Mouse (Mus musculus) ES-Bruce4 (cell line): Measurements from ENCODE around the gene Cptp. TPM values are rescaled to one million over a fixed set of nuclear protein-coding genes. Genes with fewer than 3 reads are reported as not detected.
A peak's percentile ranks its signal among the peaks of the same experiment; 100 is the strongest.

Experiments
- H3K27ac ChIP-seq: 2 replicates; pipeline ENCODE4 v1.5.1; 2012; ENCODE audit warnings: low read length, inconsistent platforms; ENCODE audit not compliant: insufficient read depth
- H3K27me3 ChIP-seq: 2 replicates; pipeline ENCODE4 v1.6.1; 2012; ENCODE audit warnings: mild to moderate bottlenecking, low read length, inconsistent platforms; ENCODE audit not compliant: control insufficient read depth, poor library complexity, insufficient read depth, severe bottlenecking
- H3K36me3 ChIP-seq: 2 replicates; pipeline ENCODE4 v1.6.1; 2012; ENCODE audit warnings: inconsistent platforms, mild to moderate bottlenecking, low read length, moderate library complexity; ENCODE audit not compliant: control insufficient read depth, poor library complexity, insufficient read depth, severe bottlenecking
- H3K4me1 ChIP-seq: one replicate; pipeline ENCODE4 v1.8.1; 2011; ENCODE audit warnings: low read length; ENCODE audit not compliant: control insufficient read depth, insufficient read depth
- H3K4me3 ChIP-seq: 2 replicates; pipeline ENCODE4 v1.5.1; 2011; ENCODE audit warnings: low read depth, mild to moderate bottlenecking, low read length
- H3K9ac ChIP-seq: 2 replicates; pipeline ENCODE4 v1.6.1; 2012; ENCODE audit warnings: low read depth, mild to moderate bottlenecking, inconsistent platforms; ENCODE audit not compliant: poor library complexity, severe bottlenecking
- H3K9me3 ChIP-seq: replicated peaks from 2 replicates; pipeline ENCODE4 v1.6.1; 2012; ENCODE audit warnings: mild to moderate bottlenecking, low read length, inconsistent platforms; ENCODE audit not compliant: control insufficient read depth, poor library complexity, insufficient read depth, severe bottlenecking
- CTCF ChIP-seq: IDR thresholded peaks from one replicate; pipeline ENCODE4 v1.8.1; 2011; ENCODE audit warnings: low read depth, low read length
- EP300 ChIP-seq: IDR thresholded peaks from 2 replicates; pipeline ENCODE4 v1.6.1; 2011; ENCODE audit warnings: low read depth, low read length; ENCODE audit not compliant: insufficient read depth
- POLR2A ChIP-seq: IDR thresholded peaks from one replicate; pipeline ENCODE4 v1.8.1; 2011; ENCODE audit warnings: low read length; ENCODE audit not compliant: insufficient read depth
- polyA plus RNA-seq: library from polyadenylated mRNA; stranded (reverse); fragments of >200 nt; gene quantifications from 2 replicates; pipeline ENCODE4 v1.2.4, GENCODE M21; 2011; ENCODE audit warnings: low read depth; ENCODE audit not compliant: missing spikeins, insufficient read depth, insufficient read length

Gene Cptp
- polyA plus RNA-seq, 1 experiment = 6.0 TPM

DNA sequence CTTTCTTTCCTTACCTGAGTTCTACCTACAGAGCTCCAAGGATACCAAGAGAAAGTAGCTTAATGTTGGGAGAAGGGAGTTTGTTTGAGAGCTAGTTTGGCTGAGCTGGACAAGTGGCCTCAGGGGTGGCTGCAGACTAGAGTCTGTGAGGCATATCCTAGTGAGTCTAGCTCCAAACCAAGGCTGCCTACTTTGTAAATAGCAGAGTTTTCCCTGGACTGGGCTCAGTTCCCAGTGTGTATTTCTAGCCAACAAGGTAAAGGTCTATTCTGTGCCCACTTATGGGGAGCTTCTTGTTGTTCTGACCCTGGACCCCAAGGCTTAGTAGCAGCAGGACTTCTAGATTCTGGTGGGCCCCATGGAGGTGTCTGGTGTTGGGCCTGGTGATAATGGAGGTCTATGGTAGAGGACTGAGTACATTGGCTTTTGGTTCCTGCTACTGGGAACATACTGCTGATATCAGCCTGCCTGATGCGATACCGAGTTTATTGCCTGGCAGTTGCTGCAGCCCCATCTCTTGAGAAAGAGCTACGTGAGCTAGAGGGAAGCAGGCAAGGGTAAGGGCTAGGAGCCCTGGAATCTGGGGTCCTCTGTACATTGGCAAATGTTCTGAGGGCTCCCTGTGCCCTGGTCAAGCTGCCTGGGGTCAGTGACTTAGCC, 19.3 kb downstream of the Cptp start:
- H3K27ac ChIP-seq = no peak overlapping the region
- H3K4me3 ChIP-seq = no peak overlapping the region
- TF ChIP-seq EP300 = no peak
- TF ChIP-seq POLR2A = no peak
- TF ChIP-seq CTCF = no peak
- no peaks in the 10 kb centered on the region for H3K9me3 ChIP-seq
- H3K9ac ChIP-seq = no peak overlapping the region
- H3K4me1 ChIP-seq = no peaks in the 10 kb centered on the region
- no peaks in the 10 kb centered on the region for H3K36me3 ChIP-seq
- H3K27me3 ChIP-seq = no peaks in the 10 kb centered on the region

DNA sequence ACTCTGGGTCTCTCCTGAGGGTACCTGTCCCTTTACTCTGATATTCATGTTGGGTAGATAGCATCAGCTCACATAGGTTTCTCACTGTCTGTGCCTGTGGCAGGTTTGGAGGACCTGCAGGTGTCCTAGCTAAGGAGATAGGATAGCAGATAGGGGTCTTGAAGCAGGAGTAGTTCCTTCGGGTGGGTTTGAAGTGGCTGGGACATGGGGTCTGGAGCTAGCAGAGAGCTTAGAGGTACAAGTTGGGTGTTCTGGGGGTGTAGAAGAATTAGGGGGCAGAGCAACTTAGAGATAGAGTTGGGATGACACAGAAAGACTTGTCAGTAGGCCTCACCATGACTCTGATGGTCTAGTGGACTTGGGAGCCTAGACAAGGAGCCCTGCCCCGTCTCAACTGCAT, 19.8 kb downstream of the Cptp start:
- no peaks in the 10 kb centered on the region for H3K36me3 ChIP-seq
- TF ChIP-seq EP300 = no peak
- TF ChIP-seq POLR2A = no peak
- TF ChIP-seq CTCF = no peak
- H3K9ac ChIP-seq = no peak overlapping the region

DNA sequence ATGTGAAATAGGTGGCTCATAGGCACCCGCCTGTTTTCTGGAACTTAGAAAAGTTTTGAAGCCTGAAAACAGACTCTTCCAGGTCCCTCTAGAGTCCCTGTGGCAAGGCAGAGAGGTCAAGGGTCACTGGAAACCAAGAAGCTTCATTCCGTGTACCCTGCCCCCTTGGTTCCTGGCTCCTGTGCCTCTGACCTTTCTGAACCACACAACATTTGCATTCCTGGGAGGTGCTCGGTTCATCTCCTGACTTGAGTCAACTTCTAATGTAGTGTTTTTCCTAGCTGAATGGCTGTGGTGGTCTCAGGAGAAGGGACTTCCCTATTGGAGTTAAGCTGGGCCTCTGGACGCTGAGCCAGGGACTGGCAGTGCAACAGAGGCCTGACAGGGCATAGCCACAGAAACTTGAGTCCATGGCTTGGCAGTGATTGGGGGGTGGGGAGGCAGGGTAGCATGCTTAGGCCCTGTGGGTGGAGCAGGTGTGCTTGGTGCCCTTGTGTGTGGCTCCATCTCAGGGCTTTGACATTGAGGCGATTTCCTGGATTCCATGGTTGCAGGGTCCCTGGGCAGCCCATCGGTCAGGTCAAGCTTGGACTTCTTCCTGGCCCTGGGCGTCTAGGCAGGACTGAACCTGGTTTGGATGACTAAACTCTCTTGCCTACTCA, 20.7 kb downstream of the Cptp start:
- Histone ChIP-seq H3K9me3 (no peaks in the 10 kb centered on the region), H3K9ac (peak overlapping the region; percentile 84), H3K36me3 (no peaks in the 10 kb centered on the region), H3K27me3 (no peaks in the 10 kb centered on the region), H3K4me1 (no peaks in the 10 kb centered on the region), H3K4me3 (peak overlapping the region; percentile 67; the same call in 1 of the 2 replicates), H3K27ac (no peak overlapping the region)
- no peak for TF ChIP-seq CTCF
- TF ChIP-seq EP300 = no peak
- TF ChIP-seq POLR2A = no peak

More for the DNA sequence above, 19.8 kb downstream of the Cptp start:
- H3K4me3 ChIP-seq = no peak overlapping the region
- no peaks in the 10 kb centered on the region for H3K9me3 ChIP-seq
- no peaks in the 10 kb centered on the region for H3K27me3 ChIP-seq
- H3K27ac ChIP-seq = no peak overlapping the region
- H3K4me1 ChIP-seq = no peaks in the 10 kb centered on the region

DNA sequence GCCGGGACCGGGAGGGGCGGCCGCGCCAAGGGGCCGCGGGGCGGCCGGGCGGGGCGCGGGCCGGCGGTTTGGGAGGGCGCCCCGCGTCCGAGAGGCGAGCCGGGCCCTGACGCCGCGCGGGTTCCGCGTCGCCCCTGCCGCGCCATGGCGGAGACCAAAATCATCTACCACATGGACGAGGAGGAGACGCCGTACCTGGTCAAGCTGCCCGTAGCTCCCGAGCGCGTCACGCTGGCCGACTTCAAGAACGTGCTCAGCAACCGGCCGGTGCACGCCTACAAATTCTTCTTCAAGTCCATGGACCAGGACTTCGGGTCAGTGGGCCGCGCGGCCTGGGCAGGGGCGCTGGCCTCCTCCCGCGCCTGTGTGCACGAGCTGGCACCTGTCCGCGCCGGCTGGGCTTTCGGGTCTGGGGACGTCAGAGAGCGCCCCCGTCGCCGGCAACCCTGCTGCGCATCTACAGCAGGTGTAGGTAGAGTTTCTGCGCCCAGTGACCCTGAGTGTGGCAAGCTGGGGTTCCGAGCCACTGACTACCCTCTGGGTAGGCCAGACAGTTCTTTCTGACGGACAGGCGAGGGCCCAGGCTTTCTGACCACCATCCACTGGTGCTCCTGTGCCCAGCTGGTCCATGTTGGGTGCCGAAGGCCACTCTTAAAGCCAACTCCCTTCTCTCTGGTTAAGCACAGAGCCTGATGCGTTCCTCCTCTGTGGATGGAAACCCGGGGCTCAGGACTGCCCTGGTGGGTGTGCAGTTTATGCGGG, 21.5 kb downstream of the Cptp start:
- H3K27me3 ChIP-seq = no peaks in the 10 kb centered on the region
- H3K4me1 ChIP-seq = no peaks in the 10 kb centered on the region
- no peaks in the 10 kb centered on the region for H3K36me3 ChIP-seq
- H3K9me3 ChIP-seq = no peaks in the 10 kb centered on the region
- H3K27ac ChIP-seq = no peak overlapping the region
- TF ChIP-seq EP300 (no peak), CTCF (no peak), POLR2A (no peak)
- peak overlapping the region; percentile 84 for H3K9ac ChIP-seq
- peak overlapping the region; percentile 67 for H3K4me3 ChIP-seq

DNA sequence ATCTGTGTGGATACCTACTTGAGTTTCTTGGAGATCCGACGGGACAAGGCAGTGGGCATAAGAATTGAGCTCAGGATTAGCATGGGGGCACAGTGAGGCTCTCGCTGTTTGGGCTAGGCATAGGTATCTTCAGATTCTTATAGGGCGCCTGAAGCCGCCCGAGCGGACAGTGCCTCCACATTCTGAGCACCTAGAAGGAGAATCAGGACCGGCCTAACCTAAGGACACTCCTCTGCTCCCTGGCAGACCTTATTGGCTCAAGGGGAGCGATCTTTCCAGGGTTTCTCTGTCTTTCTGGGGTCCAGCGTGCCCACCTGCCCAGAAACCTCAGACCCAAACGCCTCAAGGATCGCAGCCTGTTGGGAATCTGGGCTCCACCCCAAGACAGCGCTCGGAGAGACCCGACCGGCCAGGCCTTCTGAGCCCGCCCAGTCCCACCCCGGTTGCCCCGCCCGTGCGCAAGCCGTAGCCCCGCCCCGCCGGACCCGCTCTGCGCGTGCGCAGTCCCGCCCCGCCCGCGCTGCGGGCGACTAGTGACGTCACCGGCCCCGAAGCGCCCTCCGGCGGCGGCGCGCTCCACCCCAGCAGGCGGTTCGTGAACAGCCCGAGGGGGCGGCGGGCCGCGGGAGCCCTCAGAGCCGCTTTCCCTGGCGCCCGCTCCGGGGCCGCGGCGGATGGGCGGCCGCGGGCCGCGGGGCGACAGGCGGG, 22.2 kb downstream of the Cptp start, which contains the start of gene Dvl1:
Dvl1 (plus strand) TSS at position 532 of the 708 bp plus-strand sequence.
- no peak within 1 kb of the TSS for H3K27ac ChIP-seq
- H3K4me3 ChIP-seq = peak within 1 kb of the TSS; percentile 89
- no peaks in the 10 kb centered on the region for H3K4me1 ChIP-seq
- H3K9ac ChIP-seq = peak within 1 kb of the TSS; percentile 84
- TF ChIP-seq EP300 (no peak), POLR2A (no peak), CTCF (peak; percentile 13)
- no peaks in the 10 kb centered on the region for H3K9me3 ChIP-seq
- no peaks in the 10 kb centered on the region for H3K36me3 ChIP-seq
- no peaks in the 10 kb centered on the region for H3K27me3 ChIP-seq
